Mouse (Mus musculus) lung, postnatal 0 days (tissue): ENCODE results near the gene Tbrg1. TPM values are rescaled to one million over a fixed set of nuclear protein-coding genes. Genes with fewer than 3 reads are reported as not detected.

Source experiments
- ATAC-seq: fragments of 200-750 bp; cut with Nextera tagmentation; 2 replicates; pipeline ENCODE4 v1.8.0; 2017; ENCODE audit warnings: moderate library complexity
- DNase-seq: peaks from one replicate; pipeline ENCODE4 v3.0.0-alpha.2; 2016; ENCODE audit warnings: low spot score
- H3K27ac ChIP-seq: fragments of 300-500 bp; sonication (generic); 2 replicates; pipeline ENCODE4 v1.5.1; 2014; ENCODE audit warnings: antibody characterized with exemption, mild to moderate bottlenecking, low read length, mixed read lengths
- H3K27me3 ChIP-seq: fragments of 300-500 bp; sonication (generic); replicated peaks from 2 replicates; pipeline ENCODE4 v1.6.1; 2014; ENCODE audit warnings: low read length, mixed read lengths; ENCODE audit not compliant: insufficient read depth
- H3K36me3 ChIP-seq: fragments of 300-500 bp; sonication (generic); 2 replicates; pipeline ENCODE4 v1.6.1; 2014; ENCODE audit warnings: low read length, mixed read lengths; ENCODE audit not compliant: insufficient read depth
- H3K4me1 ChIP-seq: fragments of 300-500 bp; sonication (generic); 2 replicates; pipeline ENCODE4 v1.6.1; 2014; ENCODE audit warnings: antibody characterized with exemption, low read depth, low read length, mixed read lengths; ENCODE audit not compliant: insufficient read depth
- H3K4me2 ChIP-seq: fragments of 300-500 bp; sonication (generic); replicated peaks from 2 replicates; pipeline ENCODE4 v1.6.1; 2014; ENCODE audit warnings: low read depth, mild to moderate bottlenecking, low read length, moderate library complexity, mixed read lengths
- H3K4me3 ChIP-seq: fragments of 300-500 bp; sonication (generic); 2 replicates; pipeline ENCODE4 v1.5.1; 2014; ENCODE audit warnings: low read depth, low read length
- H3K9ac ChIP-seq: fragments of 300-500 bp; sonication (generic); replicated peaks from 2 replicates; pipeline ENCODE4 v1.6.1; 2014; ENCODE audit warnings: low read depth, mild to moderate bottlenecking
- H3K9me3 ChIP-seq: fragments of 300-500 bp; sonication (generic); 2 replicates; pipeline ENCODE4 v1.6.1; 2016; ENCODE audit warnings: low read length, mixed read lengths
- CTCF ChIP-seq: IDR thresholded peaks from 2 replicates; pipeline ENCODE4 v1.5.1; 2016; ENCODE audit warnings: antibody characterized with exemption, mild to moderate bottlenecking
- EP300 ChIP-seq: IDR thresholded peaks from 2 replicates; pipeline ENCODE4 v1.6.1; 2016; ENCODE audit warnings: antibody characterized with exemption, mild to moderate bottlenecking, control low read depth
- WGBS: fragments of 180-500 bp; shearing (Covaris S2); extraction: QIAGEN DNeasy Blood & Tissue Kit; methylation state at CpG from one replicate; pipeline ENCODE4 v1.1.7; 2014; 5-methylcytosine and 5-hydroxymethylcytosine counted together
- polyA plus RNA-seq: library from polyadenylated mRNA; unstranded; fragments of >200 nt; fragmentation: Nextera tagmentation; extraction: Ambion mirVana; gene quantifications from 2 replicates; pipeline ENCODE4 v1.2.1, GENCODE M21; 2015

The Tbrg1 gene
- polyA plus RNA-seq, 1 experiment from 2014 or later: 163 TPM

GRCm38 (mm10) chr9:37670261-37670660 lies 13.1 kb upstream of the Tbrg1 start:
- no peaks in the 10 kb centered on the region for H3K27me3 ChIP-seq
- H3K4me3 ChIP-seq: no peak overlapping the region
- 90% methylated on average over 3 of the region's 3 CpGs for WGBS
- no peak overlapping the region for H3K4me2 ChIP-seq
- DNase-seq (no peak), ATAC-seq (no peak)
- no peak for TF ChIP-seq CTCF
- TF ChIP-seq EP300: no peak
- no peaks in the 10 kb centered on the region for H3K9me3 ChIP-seq
- no peaks in the 10 kb centered on the region for H3K4me1 ChIP-seq
- H3K9ac ChIP-seq: no peak overlapping the region
- no peaks in the 10 kb centered on the region for H3K36me3 ChIP-seq
- no peak overlapping the region for H3K27ac ChIP-seq

GRCm38 (mm10) chr9:37669678-37670077 lies 12.6 kb upstream of the Tbrg1 start:
- Histone ChIP-seq H3K9me3 (no peaks in the 10 kb centered on the region), H3K4me3 (no peak overlapping the region), H3K4me1 (no peaks in the 10 kb centered on the region), H3K4me2 (no peak overlapping the region), H3K36me3 (no peaks in the 10 kb centered on the region), H3K27ac (no peak overlapping the region), H3K9ac (no peak overlapping the region), H3K27me3 (no peaks in the 10 kb centered on the region)
- TF ChIP-seq CTCF (no peak), EP300 (no peak)
- peak; percentile 43; the same call in 1 of the 2 replicates for ATAC-seq
- peak; percentile 54 for DNase-seq
- WGBS: 39% methylated on average over 4 of the region's 4 CpGs

- Histone ChIP-seq H3K27ac (no peak within 1 kb of the TSS), H3K4me3 (no peak within 1 kb of the TSS)
Measured at GRCm38 (mm10) chr9:37669115-37669514, 12.0 kb upstream of the Tbrg1 start, which contains the start of gene Panx3. Panx3 (minus strand) TSS chr9:37669235.

GRCm38 (mm10) chr9:37666045-37666444 lies 8.9 kb upstream of the Tbrg1 start:
- H3K36me3 ChIP-seq: no peaks in the 10 kb centered on the region
- H3K9me3 ChIP-seq: no peaks in the 10 kb centered on the region
- WGBS: 64% methylated on average over 7 of the region's 7 CpGs
- no peaks in the 10 kb centered on the region for H3K4me1 ChIP-seq
- H3K4me2 ChIP-seq: no peak overlapping the region
- TF ChIP-seq CTCF (no peak), EP300 (no peak)
- no peak overlapping the region for H3K4me3 ChIP-seq
- no peak for ATAC-seq
- H3K27ac ChIP-seq: no peak overlapping the region
- H3K9ac ChIP-seq: no peak overlapping the region
- no peaks in the 10 kb centered on the region for H3K27me3 ChIP-seq
- no peak for DNase-seq

More at GRCm38 (mm10) chr9:37669115-37669514, 12.0 kb upstream of the Tbrg1 start, which contains the start of gene Panx3:
- Histone ChIP-seq H3K4me2 (no peak within 1 kb of the TSS), H3K27me3 (no peaks in the 10 kb centered on the region), H3K9ac (no peak within 1 kb of the TSS), H3K4me1 (no peaks in the 10 kb centered on the region), H3K9me3 (no peaks in the 10 kb centered on the region), H3K36me3 (no peaks in the 10 kb centered on the region)
- DNase-seq: no peak
- TF ChIP-seq CTCF (no peak), EP300 (no peak)
- ATAC-seq: no peak
- WGBS: 43% methylated on average over 6 of the region's 6 CpGs

DNA sequence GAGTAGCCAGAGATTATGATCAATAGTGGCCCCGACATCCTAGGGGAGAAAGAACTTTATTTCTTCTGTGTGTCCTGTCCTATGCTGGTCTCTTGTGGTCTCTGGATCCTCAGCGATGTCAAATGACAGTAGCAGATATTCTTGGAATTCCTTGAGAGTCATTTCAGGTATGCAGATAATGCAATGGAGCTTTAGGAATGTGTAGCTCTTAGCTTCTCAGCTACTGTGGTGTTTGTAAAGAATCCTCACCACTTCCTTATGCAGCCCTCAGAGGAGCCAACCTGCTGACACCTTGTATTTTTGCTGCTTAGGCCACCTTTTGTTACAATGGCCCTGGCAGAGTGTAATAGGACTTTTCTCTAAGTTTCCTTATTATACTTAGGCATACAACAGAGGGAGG lies 7.5 kb upstream of the Tbrg1 start:
- H3K4me3 ChIP-seq: no peak overlapping the region
- WGBS: 56% methylated on average over 2 of the region's 2 CpGs
- DNase-seq (no peak), ATAC-seq (no peak)
- no peaks in the 10 kb centered on the region for H3K9me3 ChIP-seq
- H3K4me1 ChIP-seq: no peaks in the 10 kb centered on the region
- H3K9ac ChIP-seq: no peak overlapping the region
- TF ChIP-seq EP300: no peak
- TF ChIP-seq CTCF: no peak
- no peaks in the 10 kb centered on the region for H3K27me3 ChIP-seq
- no peak overlapping the region for H3K4me2 ChIP-seq
- no peaks in the 10 kb centered on the region for H3K36me3 ChIP-seq
- no peak overlapping the region for H3K27ac ChIP-seq

GRCm38 (mm10) chr9:37663210-37663609 lies 6.1 kb upstream of the Tbrg1 start:
- TF ChIP-seq EP300: no peak
- no peak for TF ChIP-seq CTCF
- 47% methylated on average over 1 of the region's 1 CpGs for WGBS

DNA sequence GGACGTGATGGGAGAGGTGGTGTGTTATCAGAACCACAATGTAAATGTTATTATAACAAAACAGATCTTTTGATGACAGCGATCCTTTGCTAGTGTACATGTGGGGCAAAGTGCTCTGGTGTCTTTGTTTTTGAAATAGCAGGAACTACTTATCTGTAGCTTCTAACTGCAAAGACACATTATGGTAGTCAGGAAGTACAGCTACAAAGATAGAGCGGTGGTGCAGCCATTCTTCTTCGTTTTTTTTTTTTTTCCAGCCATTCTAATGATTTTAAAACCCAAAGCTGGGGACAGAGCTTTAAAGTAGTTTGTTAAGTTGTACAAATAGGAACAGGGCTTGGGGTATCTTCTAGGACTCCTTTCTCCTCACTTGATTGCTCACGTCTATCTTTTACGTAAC lies 2.3 kb upstream of the Tbrg1 start:
- H3K36me3 ChIP-seq: no peaks in the 10 kb centered on the region; the same call in 1 of the 2 replicates
- H3K4me2 ChIP-seq: no peak overlapping the region
- TF ChIP-seq EP300: no peak
- TF ChIP-seq CTCF: no peak
- no peak overlapping the region for H3K27ac ChIP-seq
- WGBS: 70% methylated on average over 6 of the region's 6 CpGs
- no peak overlapping the region for H3K4me3 ChIP-seq
- no peak for DNase-seq
- peaks cover 3% of the 10 kb centered on the region; the same call in 1 of the 2 replicates for H3K4me1 ChIP-seq
- no peaks in the 10 kb centered on the region for H3K27me3 ChIP-seq
- no peak overlapping the region for H3K9ac ChIP-seq
- ATAC-seq: no peak
- H3K9me3 ChIP-seq: no peaks in the 10 kb centered on the region

More at GRCm38 (mm10) chr9:37663210-37663609, 6.1 kb upstream of the Tbrg1 start:
- H3K27ac ChIP-seq: no peak overlapping the region
- H3K4me3 ChIP-seq: no peak overlapping the region
- H3K27me3 ChIP-seq: no peaks in the 10 kb centered on the region
- H3K4me2 ChIP-seq: no peak overlapping the region
- no peak overlapping the region for H3K9ac ChIP-seq
- no peaks in the 10 kb centered on the region for H3K9me3 ChIP-seq
- DNase-seq: no peak
- H3K36me3 ChIP-seq: no peaks in the 10 kb centered on the region
- ATAC-seq: no peak
- no peaks in the 10 kb centered on the region for H3K4me1 ChIP-seq
